Mouse (Mus musculus) CD4-positive, CD25-positive, alpha-beta regulatory T cell (primary cell): ENCODE data around the gene Gadd45a. TPM values are rescaled to one million over a fixed set of nuclear protein-coding genes. Genes with fewer than 3 reads are reported as not detected.

Source experiments
- polyA plus RNA-seq: library from polyadenylated mRNA; unstranded; fragments of 100-300 nt; shearing (Covaris generic); gene quantifications from one replicate; pipeline ENCODE4 v1.2.1, GENCODE M21; 2017

The Gadd45a gene
- 21.3 TPM for polyA plus RNA-seq

GRCm38 (mm10) chr6:67036837-67037628, at the start of gene Gadd45a:
Gadd45a (minus strand) TSS chr6:67037457.

Other genes with a start within 250 kb of the Gadd45a start
- not detected for gene Vmn1r39, start 226.8 kb downstream of the Gadd45a start, polyA plus RNA-seq
- gene Gng12, start 141.1 kb downstream of the Gadd45a start, polyA plus RNA-seq: 24.9 TPM
- 479 TPM for gene Serbp1, start 200.7 kb upstream of the Gadd45a start, polyA plus RNA-seq